Mouse (Mus musculus): ENCODE data around the gene Rnf5. TPM values are rescaled to one million over a fixed set of nuclear protein-coding genes. Genes with fewer than 3 reads are reported as not detected.
A peak's percentile ranks its signal among the peaks of the same experiment; 100 is the strongest.

The Rnf5 gene
- 39.4 and 63.8 TPM in 2 replicates for total RNA-seq (2015; ENCODE audit: low replicate concordance)
- 16.6 and 24.9 TPM in 2 replicates for total RNA-seq (2017; ENCODE audit: low replicate concordance)

- peak; percentile 78 for ATAC-seq (replicated peaks; ENCODE audit: low FRiP score, poor library complexity, severe bottlenecking)
Observed at GRCm38 (mm10) chr17:34603375-34604060, at the start of gene Rnf5. Gene Rnf5 (minus strand): TSS chr17:34603690.

- ATAC-seq (replicated peaks; ENCODE audit: low FRiP score, poor library complexity, severe bottlenecking), result no peak
Observed at GRCm38 (mm10) chr17:34652985-34653384, 49.5 kb upstream of the Rnf5 start.

GRCm38 (mm10) chr17:34652546-34652945 is 49.1 kb upstream of the Rnf5 start:
- no peak for ATAC-seq (replicated peaks; ENCODE audit: low FRiP score, poor library complexity, severe bottlenecking)

GRCm38 (mm10) chr17:34651507-34652221 is 48.2 kb upstream of the Rnf5 start:
- no peak for ATAC-seq (replicated peaks; ENCODE audit: low FRiP score, poor library complexity, severe bottlenecking)

GRCm38 (mm10) chr17:34650781-34651180 is 47.3 kb upstream of the Rnf5 start:
- ATAC-seq (replicated peaks; ENCODE audit: low FRiP score, poor library complexity, severe bottlenecking), result no peak

GRCm38 (mm10) chr17:34649106-34649864 is 45.8 kb upstream of the Rnf5 start:
- ATAC-seq (replicated peaks; ENCODE audit: low FRiP score, poor library complexity, severe bottlenecking), result no peak

- ATAC-seq (replicated peaks; ENCODE audit: low FRiP score, poor library complexity, severe bottlenecking), result no peak
Observed at GRCm38 (mm10) chr17:34648141-34648890, 44.8 kb upstream of the Rnf5 start.

GRCm38 (mm10) chr17:34646906-34647787 is 43.7 kb upstream of the Rnf5 start, which contains the start of gene Atf6b:
Gene Atf6b (plus strand): TSS chr17:34647146.
- peak; percentile 94 for ATAC-seq (replicated peaks; ENCODE audit: low FRiP score, poor library complexity, severe bottlenecking)

GRCm38 (mm10) chr17:34645831-34646511 is 42.5 kb upstream of the Rnf5 start:
- ATAC-seq (replicated peaks; ENCODE audit: low FRiP score, poor library complexity, severe bottlenecking), result no peak

- ATAC-seq (replicated peaks; ENCODE audit: low FRiP score, poor library complexity, severe bottlenecking), result no peak
Observed at GRCm38 (mm10) chr17:34645256-34645829, 41.9 kb upstream of the Rnf5 start.

- ATAC-seq (replicated peaks; ENCODE audit: low FRiP score, poor library complexity, severe bottlenecking), result peak; percentile 78
Observed at GRCm38 (mm10) chr17:34644608-34645007, 41.1 kb upstream of the Rnf5 start, which contains the start of gene Fkbpl. Gene Fkbpl (plus strand): TSS chr17:34644764.

GRCm38 (mm10) chr17:34643944-34644343 is 40.5 kb upstream of the Rnf5 start:
- no peak for ATAC-seq (replicated peaks; ENCODE audit: low FRiP score, poor library complexity, severe bottlenecking)

GRCm38 (mm10) chr17:34643379-34643778 is 39.9 kb upstream of the Rnf5 start:
- no peak for ATAC-seq (replicated peaks; ENCODE audit: low FRiP score, poor library complexity, severe bottlenecking)

GRCm38 (mm10) chr17:34641945-34642344 is 38.5 kb upstream of the Rnf5 start:
- no peak for ATAC-seq (replicated peaks; ENCODE audit: low FRiP score, poor library complexity, severe bottlenecking)

- ATAC-seq (replicated peaks; ENCODE audit: low FRiP score, poor library complexity, severe bottlenecking), result no peak
Observed at GRCm38 (mm10) chr17:34640778-34641601, 37.5 kb upstream of the Rnf5 start.

GRCm38 (mm10) chr17:34639461-34640255 is 36.2 kb upstream of the Rnf5 start:
- ATAC-seq (replicated peaks; ENCODE audit: low FRiP score, poor library complexity, severe bottlenecking), result no peak
